Mouse (Mus musculus): ENCODE measurements around the gene Svs1. TPM values are rescaled to one million over a fixed set of nuclear protein-coding genes. Genes with fewer than 3 reads are reported as not detected.
"Not testable (repeated sequence)": the region's sequence is repeated elsewhere in the genome, so short reads cannot be mapped to it uniquely, and the experiment has no call there.

The Svs1 gene
- polyA plus RNA-seq, 1 experiment from 2014 or later = not detected

GRCm38 (mm10) chr6:48966696-48967095 lies 20.0 kb upstream of the Svs1 start:
- H3K4me3 ChIP-seq (ENCODE audit: low read length); H3K27ac ChIP-seq (ENCODE audit: low read length); H3K27me3 ChIP-seq (ENCODE audit: control insufficient read depth, insufficient read depth, low read depth, low read length); H3K9ac ChIP-seq (ENCODE audit: low read length); H3K4me2 ChIP-seq (ENCODE audit: low read depth, low read length); H3K4me1 ChIP-seq (replicated peaks; ENCODE audit: control insufficient read depth, insufficient read depth, low read length); H3K36me3 ChIP-seq (ENCODE audit: control insufficient read depth, insufficient read depth, low read length); ATAC-seq (ENCODE audit: low read depth); H3K9me3 ChIP-seq (ENCODE audit: control insufficient read depth, low read length): not testable (repeated sequence)
- 83% methylated on average over 5 of the region's 5 CpGs for WGBS

- Histone ChIP-seq H3K4me2 (ENCODE audit: low read depth, low read length) (no peak overlapping the region), H3K9me3 (ENCODE audit: control insufficient read depth, low read length) (no peaks in the 10 kb centered on the region), H3K4me3 (ENCODE audit: low read length) (no peak overlapping the region), H3K36me3 (ENCODE audit: control insufficient read depth, insufficient read depth, low read length) (no peaks in the 10 kb centered on the region), H3K9ac (ENCODE audit: low read length) (no peak overlapping the region), H3K27me3 (ENCODE audit: control insufficient read depth, insufficient read depth, low read depth, low read length) (no peaks in the 10 kb centered on the region), H3K27ac (ENCODE audit: low read length) (no peak overlapping the region), H3K4me1 (replicated peaks; ENCODE audit: control insufficient read depth, insufficient read depth, low read length) (no peaks in the 10 kb centered on the region)
- no peak for ATAC-seq (ENCODE audit: low read depth)
Observed at GRCm38 (mm10) chr6:48967868-48968267, 18.8 kb upstream of the Svs1 start.

- no peak for ATAC-seq (ENCODE audit: low read depth)
- Histone ChIP-seq H3K9ac (ENCODE audit: low read length) (no peak within 1 kb of the TSS), H3K4me2 (ENCODE audit: low read depth, low read length) (no peak within 1 kb of the TSS), H3K27ac (ENCODE audit: low read length) (no peak within 1 kb of the TSS), H3K9me3 (ENCODE audit: control insufficient read depth, low read length) (no peaks in the 10 kb centered on the region), H3K27me3 (ENCODE audit: control insufficient read depth, insufficient read depth, low read depth, low read length) (no peaks in the 10 kb centered on the region), H3K4me3 (ENCODE audit: low read length) (no peak within 1 kb of the TSS), H3K36me3 (ENCODE audit: control insufficient read depth, insufficient read depth, low read length) (no peaks in the 10 kb centered on the region), H3K4me1 (replicated peaks; ENCODE audit: control insufficient read depth, insufficient read depth, low read length) (no peaks in the 10 kb centered on the region)
- 74% methylated on average over 2 of the region's 2 CpGs for WGBS
Observed at GRCm38 (mm10) chr6:48974663-48975062, 12.0 kb upstream of the Svs1 start, which contains the start of gene Doxl2. Gene Doxl2, plus strand, starts transcription at chr6:48974963.

GRCm38 (mm10) chr6:48979616-48980015 lies 7.0 kb upstream of the Svs1 start:
- H3K4me3 ChIP-seq (ENCODE audit: low read length) = no peak overlapping the region
- WGBS = 42% methylated on average over 1 of the region's 1 CpGs
- no peak overlapping the region for H3K27ac ChIP-seq (ENCODE audit: low read length)
- H3K9ac ChIP-seq (ENCODE audit: low read length) = no peak overlapping the region
- no peaks in the 10 kb centered on the region for H3K9me3 ChIP-seq (ENCODE audit: control insufficient read depth, low read length)
- H3K4me1 ChIP-seq (replicated peaks; ENCODE audit: control insufficient read depth, insufficient read depth, low read length) = no peaks in the 10 kb centered on the region
- ATAC-seq (ENCODE audit: low read depth) = no peak
- no peak overlapping the region for H3K4me2 ChIP-seq (ENCODE audit: low read depth, low read length)
- H3K27me3 ChIP-seq (ENCODE audit: control insufficient read depth, insufficient read depth, low read depth, low read length) = no peaks in the 10 kb centered on the region
- H3K36me3 ChIP-seq (ENCODE audit: control insufficient read depth, insufficient read depth, low read length) = no peaks in the 10 kb centered on the region

GRCm38 (mm10) chr6:48982305-48982704 lies 4.4 kb upstream of the Svs1 start:
- no peaks in the 10 kb centered on the region for H3K9me3 ChIP-seq (ENCODE audit: control insufficient read depth, low read length)
- H3K4me2 ChIP-seq (ENCODE audit: low read depth, low read length) = no peak overlapping the region
- H3K27me3 ChIP-seq (ENCODE audit: control insufficient read depth, insufficient read depth, low read depth, low read length) = no peaks in the 10 kb centered on the region
- H3K4me3 ChIP-seq (ENCODE audit: low read length) = no peak overlapping the region
- no peak overlapping the region for H3K9ac ChIP-seq (ENCODE audit: low read length)
- WGBS = 58% methylated on average over 3 of the region's 3 CpGs
- H3K36me3 ChIP-seq (ENCODE audit: control insufficient read depth, insufficient read depth, low read length) = no peaks in the 10 kb centered on the region
- H3K4me1 ChIP-seq (replicated peaks; ENCODE audit: control insufficient read depth, insufficient read depth, low read length) = no peaks in the 10 kb centered on the region
- H3K27ac ChIP-seq (ENCODE audit: low read length) = no peak overlapping the region
- no peak for ATAC-seq (ENCODE audit: low read depth)

- Histone ChIP-seq H3K4me1 (replicated peaks; ENCODE audit: control insufficient read depth, insufficient read depth, low read length) (no peaks in the 10 kb centered on the region), H3K27ac (ENCODE audit: low read length) (no peak overlapping the region), H3K4me2 (ENCODE audit: low read depth, low read length) (no peak overlapping the region), H3K36me3 (ENCODE audit: control insufficient read depth, insufficient read depth, low read length) (no peaks in the 10 kb centered on the region), H3K27me3 (ENCODE audit: control insufficient read depth, insufficient read depth, low read depth, low read length) (no peaks in the 10 kb centered on the region), H3K9me3 (ENCODE audit: control insufficient read depth, low read length) (no peaks in the 10 kb centered on the region), H3K4me3 (ENCODE audit: low read length) (no peak overlapping the region), H3K9ac (ENCODE audit: low read length) (no peak overlapping the region)
- 95% methylated on average over 5 of the region's 5 CpGs for WGBS
- ATAC-seq (ENCODE audit: low read depth) = no peak
Observed at GRCm38 (mm10) chr6:48989971-48990370, 3.3 kb downstream of the Svs1 start.

GRCm38 (mm10) chr6:48991991-48992390 lies 5.3 kb downstream of the Svs1 start:
- H3K27me3 ChIP-seq (ENCODE audit: control insufficient read depth, insufficient read depth, low read depth, low read length) = no peaks in the 10 kb centered on the region
- no peaks in the 10 kb centered on the region for H3K36me3 ChIP-seq (ENCODE audit: control insufficient read depth, insufficient read depth, low read length)
- no peaks in the 10 kb centered on the region for H3K4me1 ChIP-seq (replicated peaks; ENCODE audit: control insufficient read depth, insufficient read depth, low read length)
- no peak overlapping the region for H3K9ac ChIP-seq (ENCODE audit: low read length)
- no peak overlapping the region for H3K4me2 ChIP-seq (ENCODE audit: low read depth, low read length)
- H3K27ac ChIP-seq (ENCODE audit: low read length) = no peak overlapping the region
- H3K9me3 ChIP-seq (ENCODE audit: control insufficient read depth, low read length) = no peaks in the 10 kb centered on the region
- ATAC-seq (ENCODE audit: low read depth) = no peak
- H3K4me3 ChIP-seq (ENCODE audit: low read length) = no peak overlapping the region
- WGBS = 69% methylated on average over 4 of the region's 4 CpGs

GRCm38 (mm10) chr6:48998186-48998585 lies 11.5 kb downstream of the Svs1 start:
- Histone ChIP-seq H3K36me3 (ENCODE audit: control insufficient read depth, insufficient read depth, low read length) (no peaks in the 10 kb centered on the region), H3K27ac (ENCODE audit: low read length) (no peak overlapping the region), H3K9ac (ENCODE audit: low read length) (no peak overlapping the region), H3K4me1 (replicated peaks; ENCODE audit: control insufficient read depth, insufficient read depth, low read length) (no peaks in the 10 kb centered on the region), H3K9me3 (ENCODE audit: control insufficient read depth, low read length) (no peaks in the 10 kb centered on the region), H3K27me3 (ENCODE audit: control insufficient read depth, insufficient read depth, low read depth, low read length) (no peaks in the 10 kb centered on the region), H3K4me3 (ENCODE audit: low read length) (no peak overlapping the region), H3K4me2 (ENCODE audit: low read depth, low read length) (no peak overlapping the region)
- 43% methylated on average over 6 of the region's 6 CpGs for WGBS
- no peak for ATAC-seq (ENCODE audit: low read depth)

GRCm38 (mm10) chr6:48998796-48999195 lies 12.1 kb downstream of the Svs1 start:
- H3K36me3 ChIP-seq (ENCODE audit: control insufficient read depth, insufficient read depth, low read length) = no peaks in the 10 kb centered on the region
- no peak overlapping the region for H3K4me3 ChIP-seq (ENCODE audit: low read length)
- no peaks in the 10 kb centered on the region for H3K4me1 ChIP-seq (replicated peaks; ENCODE audit: control insufficient read depth, insufficient read depth, low read length)
- H3K27me3 ChIP-seq (ENCODE audit: control insufficient read depth, insufficient read depth, low read depth, low read length) = no peaks in the 10 kb centered on the region
- no peak overlapping the region for H3K27ac ChIP-seq (ENCODE audit: low read length)
- H3K4me2 ChIP-seq (ENCODE audit: low read depth, low read length) = no peak overlapping the region
- H3K9ac ChIP-seq (ENCODE audit: low read length) = no peak overlapping the region
- H3K9me3 ChIP-seq (ENCODE audit: control insufficient read depth, low read length) = no peaks in the 10 kb centered on the region
- ATAC-seq (ENCODE audit: low read depth) = no peak
- 76% methylated on average over 4 of the region's 4 CpGs for WGBS

GRCm38 (mm10) chr6:49003381-49003780 lies 16.7 kb downstream of the Svs1 start:
- ATAC-seq (ENCODE audit: low read depth) = no peak
- no peak overlapping the region for H3K27ac ChIP-seq (ENCODE audit: low read length)
- no peaks in the 10 kb centered on the region for H3K36me3 ChIP-seq (ENCODE audit: control insufficient read depth, insufficient read depth, low read length)
- H3K27me3 ChIP-seq (ENCODE audit: control insufficient read depth, insufficient read depth, low read depth, low read length) = no peaks in the 10 kb centered on the region
- WGBS = 25% methylated on average over 4 of the region's 4 CpGs
- no peak overlapping the region for H3K4me3 ChIP-seq (ENCODE audit: low read length)
- peaks cover 1% of the 10 kb centered on the region; the same call in 1 of the 2 replicates for H3K4me1 ChIP-seq (replicated peaks; ENCODE audit: control insufficient read depth, insufficient read depth, low read length)
- no peak overlapping the region for H3K4me2 ChIP-seq (ENCODE audit: low read depth, low read length)
- H3K9me3 ChIP-seq (ENCODE audit: control insufficient read depth, low read length) = no peaks in the 10 kb centered on the region
- H3K9ac ChIP-seq (ENCODE audit: low read length) = no peak overlapping the region
